Mouse (Mus musculus): ENCODE measurements around the gene Herc3. TPM values are rescaled to one million over a fixed set of nuclear protein-coding genes. Genes with fewer than 3 reads are reported as not detected.
A peak's percentile ranks its signal among the peaks of the same experiment; 100 is the strongest.
"Not testable (repeated sequence)": the region's sequence is repeated elsewhere in the genome, so short reads cannot be mapped to it uniquely, and the experiment has no call there.

Gene Herc3
- 100 to 1,000 TPM; 226 to 239 TPM for total RNA-seq (2021)
- long read RNA-seq, partial matches to known transcripts, result 7 of 31 reads
- long read RNA-seq, other reads (novel, unspliced or antisense), result 24 of 31 reads

DNA sequence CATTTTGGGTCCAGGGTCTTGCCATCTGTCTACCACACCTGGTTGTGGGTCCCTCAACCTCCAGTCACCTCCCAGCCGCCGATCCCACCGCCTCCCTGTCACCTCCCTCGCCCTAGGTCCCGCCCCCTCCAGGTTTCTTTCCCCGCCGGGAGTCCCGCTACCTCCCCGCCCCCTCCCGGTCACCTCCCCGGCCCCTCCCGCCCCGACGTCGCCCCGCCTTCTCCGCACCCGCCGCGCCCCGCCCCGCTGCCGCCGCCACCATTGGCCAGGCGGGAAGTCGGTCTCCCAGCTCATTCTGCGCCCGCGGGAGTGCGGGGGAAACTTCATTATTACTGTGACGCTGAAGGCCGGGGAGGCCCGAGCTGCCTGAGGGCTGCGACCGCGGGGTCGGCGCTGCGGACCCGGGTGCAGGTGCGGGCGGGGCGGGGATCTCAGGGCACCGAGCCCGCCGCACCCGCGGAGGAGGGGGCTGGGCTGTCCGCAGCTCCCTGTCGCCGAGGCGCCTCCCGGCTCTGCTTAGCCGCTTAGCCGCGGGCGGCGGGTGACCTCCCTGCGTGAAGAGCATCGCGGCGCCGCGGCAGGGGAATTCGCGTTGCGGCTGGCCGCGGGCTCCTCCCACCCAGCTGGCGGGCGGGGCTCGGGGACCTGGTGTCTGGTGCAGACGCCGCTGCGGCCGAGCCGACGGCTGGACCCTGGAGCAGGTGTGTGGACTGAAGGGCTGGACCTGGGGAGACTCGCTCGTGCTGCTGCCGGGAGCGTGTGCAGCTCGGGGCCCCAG, at the start of gene Herc3:
Herc3 (plus strand) TSS at position 234 of the 778 bp plus-strand sequence.
- peak; percentile 77 to 87 for DNase-seq (ENCODE audit: low spot score in 2 of 2)

DNA sequence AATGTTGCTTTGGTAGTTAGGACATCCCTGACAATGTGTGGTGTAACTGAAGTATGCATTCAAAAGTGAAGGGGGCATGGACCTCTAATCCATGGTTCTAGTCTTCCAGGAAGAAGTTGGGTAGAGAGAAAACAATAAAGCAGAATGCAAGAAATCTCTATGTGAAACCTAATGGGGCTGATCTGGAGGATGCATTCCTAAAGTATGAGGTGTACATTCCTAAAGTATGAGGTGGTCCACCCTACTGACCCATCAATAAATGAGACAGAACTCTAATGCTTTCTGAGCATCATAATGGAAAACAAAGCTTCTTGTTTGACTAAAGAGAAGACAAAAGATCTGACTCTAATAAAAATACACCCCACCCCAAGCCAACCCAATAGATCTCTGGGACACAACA, 29.9 kb upstream of the Herc3 start:
- DNase-seq (ENCODE audit: low spot score in 2 of 2), result no peak

DNA sequence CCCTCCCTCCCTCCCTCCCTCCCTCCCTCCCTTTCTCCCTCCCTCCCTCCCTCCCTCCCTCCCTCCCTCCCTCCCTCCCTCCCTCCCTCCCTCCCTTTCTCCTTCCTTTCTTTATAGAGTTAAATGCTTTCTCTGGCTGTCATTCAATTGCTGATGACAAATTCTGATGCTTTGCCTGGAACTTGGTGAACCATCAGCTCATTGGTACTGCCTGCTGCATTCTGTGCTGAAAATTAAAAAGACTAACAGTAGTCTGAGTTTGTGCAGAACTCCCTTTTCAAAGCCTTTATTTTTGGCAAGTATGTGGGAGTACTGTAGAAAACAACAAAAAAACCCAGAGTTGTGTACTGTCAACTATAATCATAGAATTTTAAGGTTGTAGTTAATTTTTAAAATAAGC, 16.9 kb upstream of the Herc3 start:
- DNase-seq (ENCODE audit: low spot score in 2 of 2), result no peak

DNA sequence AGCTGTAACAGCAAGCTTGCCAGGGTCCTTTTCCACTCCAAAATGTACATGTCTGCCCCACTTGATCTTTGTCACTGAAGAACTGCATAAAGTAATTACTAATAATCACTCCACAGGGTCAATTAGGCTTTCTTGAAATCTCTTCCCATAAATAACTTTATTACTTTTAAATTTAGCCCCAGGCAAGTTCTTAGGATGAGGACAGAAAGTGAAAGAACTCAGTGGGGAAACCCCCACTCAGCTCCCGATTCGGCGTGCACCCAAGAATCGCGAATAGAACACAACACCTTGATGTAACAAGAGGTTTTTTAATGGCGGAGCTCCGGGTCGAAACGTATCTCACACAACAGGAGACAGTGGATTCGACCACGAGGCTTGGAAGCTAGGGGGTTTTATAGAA, 14.2 kb upstream of the Herc3 start:
- not testable (repeated sequence) for DNase-seq (ENCODE audit: low spot score in 2 of 2)

DNA sequence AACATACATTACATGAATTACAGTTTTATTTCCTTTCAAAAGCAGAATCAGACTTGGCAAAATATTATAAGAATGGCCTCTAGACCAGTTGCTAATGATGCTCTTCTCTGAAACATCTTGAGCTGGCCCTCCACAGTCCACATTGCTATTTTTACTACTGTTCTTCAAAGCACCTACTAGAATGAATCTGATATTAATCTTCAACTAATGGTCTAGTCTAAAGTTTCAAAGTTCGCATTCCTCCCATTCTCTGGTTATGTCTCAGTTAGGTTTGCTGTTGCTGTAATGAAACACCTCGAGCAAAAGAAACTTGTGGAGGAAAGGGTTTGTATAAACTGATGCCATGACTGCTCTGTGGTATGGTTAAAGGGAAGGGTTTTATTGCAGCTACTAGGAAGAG, 5.6 kb upstream of the Herc3 start:
- DNase-seq (ENCODE audit: low spot score in 2 of 2), result no peak

DNA sequence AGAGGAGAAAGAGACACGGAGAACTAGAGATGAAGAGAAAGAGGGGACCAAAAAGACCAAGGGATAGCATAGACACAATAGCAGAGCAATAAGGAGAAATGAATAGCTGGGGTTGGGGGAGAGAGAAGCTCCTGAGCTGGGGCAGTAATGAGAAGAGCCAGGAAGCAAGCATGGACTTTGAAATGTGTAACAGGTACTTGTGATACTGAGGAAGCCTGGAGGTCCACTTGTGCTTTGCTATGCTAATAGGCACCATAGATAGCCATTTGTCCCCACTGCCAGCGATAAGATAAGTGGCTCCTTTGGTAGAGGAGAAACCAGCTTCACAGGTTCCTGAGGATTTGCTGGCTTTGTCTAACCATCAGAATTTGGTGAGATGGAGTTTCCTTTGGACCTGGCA, 5.2 kb upstream of the Herc3 start:
- DNase-seq (ENCODE audit: low spot score in 2 of 2), result no peak

DNA sequence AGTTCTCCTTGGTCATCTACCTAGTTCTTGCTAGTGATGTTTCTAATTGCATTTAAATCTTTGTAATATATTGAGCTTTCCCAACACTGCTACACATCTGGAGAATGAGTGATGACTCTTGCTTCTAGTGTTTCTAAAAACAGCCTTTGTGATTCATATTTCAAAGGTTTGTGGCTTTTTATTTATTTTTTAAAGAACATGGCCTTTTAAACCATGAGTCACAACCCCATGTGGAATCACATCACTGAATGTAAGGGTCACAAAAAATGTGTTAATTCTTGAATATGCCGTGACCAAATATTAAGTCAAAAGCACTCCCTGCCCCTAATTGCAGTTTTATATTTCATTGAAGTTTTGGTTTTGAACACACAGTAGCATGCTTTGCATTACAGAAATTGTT, 2.7 kb upstream of the Herc3 start:
- no peak for DNase-seq (ENCODE audit: low spot score in 2 of 2)

DNA sequence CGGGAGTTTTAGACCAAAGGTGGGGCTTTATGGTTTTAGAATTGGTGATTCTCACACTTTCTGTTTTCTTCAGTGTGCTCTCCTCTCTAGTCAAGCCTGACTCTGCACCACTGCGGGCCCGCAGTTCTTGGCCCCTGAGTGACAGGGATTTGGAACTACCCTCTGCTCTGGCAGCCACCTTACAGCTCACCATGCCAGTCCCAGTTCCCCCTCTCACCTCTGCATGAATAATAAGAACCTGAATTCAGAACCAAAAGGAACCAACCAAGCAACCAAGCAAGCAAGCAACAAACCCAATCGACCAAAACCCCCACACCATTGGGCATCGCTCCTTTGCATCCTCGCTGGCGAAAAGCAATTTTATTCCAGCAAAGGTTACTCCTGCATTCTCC, 429 bp upstream of the Herc3 start:
- DNase-seq (ENCODE audit: low spot score in 2 of 2), result no peak

DNA sequence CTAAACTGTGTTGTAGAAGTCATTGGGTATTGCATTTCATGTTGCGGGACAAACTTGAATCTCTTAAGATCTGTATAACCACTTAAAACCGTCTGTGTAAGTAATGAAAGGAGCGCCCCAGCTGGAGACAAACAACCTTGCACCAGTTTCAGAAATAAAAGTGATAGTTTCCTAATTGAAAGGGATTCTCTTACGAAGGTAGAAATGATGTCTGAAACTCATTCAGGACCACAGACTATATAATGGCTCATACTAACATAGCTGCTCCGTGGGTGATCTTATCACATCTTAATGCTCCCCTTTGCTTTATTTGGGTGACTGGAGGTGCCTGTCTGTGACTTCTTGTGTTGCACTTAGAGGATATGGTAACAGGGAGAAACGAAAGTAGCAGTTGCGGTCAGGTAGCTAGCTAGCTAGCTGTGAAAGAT, 1.3 kb downstream of the Herc3 start:
- no peak for DNase-seq (ENCODE audit: low spot score in 2 of 2)

DNA sequence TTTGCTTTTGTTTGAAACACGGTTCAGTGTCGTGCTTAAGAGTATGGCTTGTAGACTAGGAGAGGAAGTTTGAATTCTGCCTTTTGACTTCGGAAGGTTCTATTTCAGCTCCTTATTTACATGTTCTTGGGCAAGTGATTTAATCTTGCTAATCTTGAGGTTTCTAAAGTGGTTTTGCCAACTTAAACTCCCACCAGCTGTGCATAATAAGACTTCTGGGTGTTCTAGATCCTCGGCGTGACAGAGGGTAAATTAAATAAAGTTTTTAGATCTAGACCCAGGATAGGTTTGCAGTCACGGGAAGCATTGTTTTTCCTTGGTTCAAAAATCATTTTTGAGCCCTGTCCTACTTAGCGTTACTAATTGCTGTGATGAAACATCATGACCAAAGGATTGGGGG, 3.2 kb downstream of the Herc3 start:
- DNase-seq (ENCODE audit: low spot score in 2 of 2), result no peak

DNA sequence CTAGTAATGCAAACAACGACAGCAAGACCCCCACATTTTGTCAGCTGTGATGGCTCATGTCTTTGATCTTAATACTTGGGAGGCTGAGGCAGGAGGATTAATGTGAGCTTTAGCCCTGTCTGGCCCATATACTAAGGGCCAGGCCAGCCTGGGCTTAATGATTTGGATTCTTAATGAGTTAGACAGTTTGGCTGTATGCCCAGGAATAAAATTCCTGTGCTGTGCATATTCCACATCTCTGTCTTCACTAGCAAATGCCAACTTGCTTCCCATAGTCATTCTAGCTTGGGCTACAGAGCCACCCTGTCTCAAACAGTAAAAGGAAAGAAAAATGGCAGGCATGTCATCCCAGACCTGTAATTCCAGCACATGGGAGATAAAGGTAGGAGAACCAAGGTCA, 4.3 kb downstream of the Herc3 start:
- no peak for DNase-seq (ENCODE audit: low spot score in 2 of 2)

DNA sequence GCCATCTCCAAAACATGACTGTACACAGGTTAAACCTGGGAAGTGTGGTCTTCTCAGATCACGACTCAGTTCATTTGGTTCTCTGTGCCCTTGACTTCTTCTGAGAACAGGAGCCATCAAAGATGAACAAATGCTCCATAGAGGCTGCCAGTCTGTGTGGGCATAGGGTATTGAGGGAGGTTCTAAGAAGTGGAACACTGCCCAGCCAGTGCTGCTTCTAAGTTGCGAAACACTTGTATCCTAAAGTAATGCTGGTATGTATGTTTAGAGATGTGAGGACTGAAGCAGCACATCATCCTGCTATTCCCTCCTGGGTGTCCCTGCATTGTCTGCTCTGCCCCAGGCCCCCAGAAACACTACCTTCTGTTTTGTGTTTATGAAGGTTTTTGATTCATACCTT, 5.2 kb downstream of the Herc3 start:
- DNase-seq (ENCODE audit: low spot score in 2 of 2), result peak in 1 of 2 experiments; percentile 7

DNA sequence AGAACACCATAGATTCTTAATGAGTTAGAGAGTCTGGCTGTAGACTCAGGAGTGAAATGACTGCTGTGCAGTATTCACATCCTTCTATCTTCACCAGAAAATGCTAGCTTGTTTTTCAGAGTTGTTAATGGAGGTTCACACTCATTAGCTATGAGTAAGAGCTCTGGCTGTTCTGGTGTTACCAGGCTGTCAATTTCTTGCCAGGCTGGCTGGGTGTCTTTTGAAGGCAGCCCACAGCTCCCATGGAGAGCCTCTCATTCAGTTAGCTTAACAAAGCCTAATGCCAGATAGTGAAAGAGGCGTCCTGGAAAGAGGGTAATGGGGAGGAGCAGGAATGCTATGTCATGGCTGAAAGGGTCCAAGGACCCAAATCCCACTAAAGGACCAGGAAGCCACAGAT, 6.7 kb downstream of the Herc3 start:
- DNase-seq (ENCODE audit: low spot score in 2 of 2), result peak; percentile 51 to 55

DNA sequence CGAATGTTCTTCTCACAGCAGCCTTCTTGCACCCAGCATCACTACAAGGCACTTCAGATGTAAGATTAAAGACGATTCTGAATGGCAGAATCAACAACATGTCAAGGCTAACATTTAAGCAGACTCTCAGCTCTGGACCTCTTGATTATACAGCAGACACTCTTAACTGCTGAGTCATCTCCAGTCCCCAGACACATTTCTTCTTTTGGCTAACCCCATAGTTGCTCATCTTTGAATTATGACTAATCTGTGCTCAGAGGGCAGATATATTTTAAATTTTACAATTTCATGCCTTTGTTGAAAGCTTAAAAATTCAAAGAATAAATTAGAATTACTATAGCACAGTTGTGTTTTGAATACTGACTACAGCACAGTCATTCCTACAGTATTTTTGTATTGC, 9.9 kb downstream of the Herc3 start:
- peak in 1 of 2 experiments; percentile 1 for DNase-seq (ENCODE audit: low spot score in 2 of 2)

DNA sequence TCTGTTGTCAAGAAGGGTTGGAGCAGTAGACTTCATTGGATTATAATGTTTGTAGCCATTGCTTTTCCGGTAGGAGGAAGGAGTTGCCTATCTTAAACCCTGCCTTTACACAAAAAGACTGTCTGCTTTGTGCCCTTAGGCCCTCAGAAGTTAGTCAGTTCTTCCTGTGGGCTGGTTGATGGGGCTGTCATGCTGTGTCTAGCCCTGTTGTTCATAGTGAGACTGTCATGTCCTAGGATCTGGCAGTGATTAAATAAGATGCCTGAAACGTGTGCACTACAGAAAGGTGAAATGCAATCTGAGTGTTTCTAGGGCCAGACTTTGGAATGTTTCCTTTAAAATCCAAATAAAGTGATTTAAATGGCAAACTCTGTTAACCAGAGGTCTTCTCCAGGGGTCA, 10.9 kb downstream of the Herc3 start:
- DNase-seq (ENCODE audit: low spot score in 2 of 2), result peak in 1 of 2 experiments; percentile 3

DNA sequence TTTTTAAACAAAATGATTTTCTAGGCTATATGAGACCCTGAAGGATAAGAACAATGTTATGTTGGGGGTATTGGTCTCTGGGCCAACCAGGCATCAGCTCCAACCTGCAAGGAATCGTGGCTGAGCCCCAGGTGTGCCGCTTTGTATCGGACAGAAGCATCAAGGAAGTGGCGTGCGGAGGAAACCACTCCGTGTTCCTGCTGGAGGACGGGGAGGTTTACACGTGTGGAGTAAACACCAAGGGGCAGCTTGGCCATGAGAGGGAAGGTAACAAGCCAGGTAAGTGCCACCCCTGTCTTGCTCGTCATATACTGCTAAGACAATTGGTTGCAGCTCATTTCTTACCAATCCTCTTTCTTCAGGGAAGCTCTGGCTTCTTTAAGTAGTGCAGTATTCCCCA, 12.3 kb downstream of the Herc3 start:
- no peak for DNase-seq (ENCODE audit: low spot score in 2 of 2)

DNA sequence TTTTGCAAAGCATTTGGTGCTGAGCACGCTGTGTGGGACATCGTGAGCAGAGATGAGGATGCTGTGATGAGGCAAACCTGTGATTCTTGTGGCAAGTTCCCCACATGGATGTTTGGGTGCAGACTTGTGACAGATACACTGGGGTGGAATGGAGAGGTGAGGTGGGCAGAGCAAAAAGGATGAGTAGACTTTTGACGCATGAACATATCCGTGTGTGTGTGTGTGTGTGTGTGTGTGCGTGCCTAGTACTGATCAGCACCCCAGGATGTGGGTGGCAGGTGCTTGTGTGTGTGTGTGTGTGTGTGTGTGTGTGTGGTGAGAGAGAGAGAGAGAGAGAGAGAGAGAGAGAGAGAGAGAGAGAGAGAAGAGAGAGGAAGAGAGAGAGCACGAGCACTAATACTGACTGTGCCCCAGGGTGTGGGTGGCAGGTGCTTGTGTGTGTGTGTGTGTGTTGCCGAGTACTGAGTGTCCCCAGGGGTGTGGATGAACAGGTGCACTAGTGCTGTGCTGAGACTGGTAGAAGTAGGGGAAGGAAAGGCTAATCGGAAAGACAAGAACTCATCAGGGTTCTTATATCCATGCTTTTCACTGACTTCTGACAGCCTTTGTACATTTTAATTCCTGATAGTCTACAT, 13.0 kb downstream of the Herc3 start:
- no peak for DNase-seq (ENCODE audit: low spot score in 2 of 2)

DNA sequence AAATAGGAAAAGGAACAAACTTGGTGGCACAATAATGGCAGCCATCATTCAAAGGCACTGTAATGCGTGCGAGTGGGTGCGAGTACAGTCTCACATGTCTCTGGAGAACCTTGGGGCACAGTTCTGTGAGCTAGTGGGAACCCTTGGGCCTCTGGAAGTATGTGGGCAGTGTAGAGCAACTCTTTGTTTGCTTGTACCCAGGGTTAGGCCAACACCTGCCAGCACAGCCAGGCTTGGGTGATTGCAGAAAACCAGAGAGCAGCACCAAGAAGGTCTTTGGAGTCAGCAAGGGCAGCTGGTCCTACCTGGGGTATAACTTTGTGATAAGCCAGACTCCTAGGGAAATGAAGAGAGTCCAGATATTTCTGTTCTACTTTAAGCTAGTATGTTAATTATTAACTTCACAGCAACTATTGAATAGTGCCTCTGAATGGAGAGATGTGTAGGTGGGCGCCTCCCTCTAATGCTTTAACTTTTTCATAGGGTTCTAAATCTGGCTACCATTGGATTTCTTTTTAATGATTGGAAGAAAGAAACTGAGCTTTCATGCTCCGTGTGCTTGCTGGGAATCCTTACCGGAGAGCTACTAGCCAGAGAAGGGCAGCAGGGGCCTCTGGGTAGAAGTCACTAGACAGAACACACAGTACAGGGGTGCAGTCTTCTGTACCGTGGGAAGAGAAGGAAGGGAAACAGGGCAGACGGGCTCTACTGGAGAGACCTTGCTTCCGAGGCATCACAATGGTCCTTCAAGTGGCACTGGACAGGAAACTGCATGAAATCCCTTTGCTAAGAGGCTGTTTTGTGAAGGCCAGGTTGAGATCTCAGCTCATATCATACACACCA, 15.8 kb downstream of the Herc3 start:
- DNase-seq (ENCODE audit: low spot score in 2 of 2), result no peak

DNA sequence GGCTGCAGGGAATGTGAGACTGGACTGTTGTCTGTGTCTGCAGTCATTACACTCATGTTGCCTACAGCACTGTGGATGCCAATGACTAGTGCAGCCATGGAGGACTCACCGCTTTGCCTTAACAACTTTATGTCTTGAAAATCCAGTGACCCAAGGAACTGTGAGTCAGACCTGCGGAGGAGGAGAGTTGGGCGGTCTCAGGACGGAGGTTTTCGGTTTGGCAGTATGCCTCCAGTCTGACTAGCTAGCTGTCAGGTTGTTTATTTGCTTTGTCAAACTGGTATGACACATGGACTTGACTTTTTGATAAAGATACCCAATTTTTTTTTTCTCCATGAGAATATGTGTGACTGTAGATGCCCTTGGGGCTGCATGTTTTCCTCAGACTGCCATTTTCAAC, 16.6 kb downstream of the Herc3 start:
- no peak for DNase-seq (ENCODE audit: low spot score in 2 of 2)

DNA sequence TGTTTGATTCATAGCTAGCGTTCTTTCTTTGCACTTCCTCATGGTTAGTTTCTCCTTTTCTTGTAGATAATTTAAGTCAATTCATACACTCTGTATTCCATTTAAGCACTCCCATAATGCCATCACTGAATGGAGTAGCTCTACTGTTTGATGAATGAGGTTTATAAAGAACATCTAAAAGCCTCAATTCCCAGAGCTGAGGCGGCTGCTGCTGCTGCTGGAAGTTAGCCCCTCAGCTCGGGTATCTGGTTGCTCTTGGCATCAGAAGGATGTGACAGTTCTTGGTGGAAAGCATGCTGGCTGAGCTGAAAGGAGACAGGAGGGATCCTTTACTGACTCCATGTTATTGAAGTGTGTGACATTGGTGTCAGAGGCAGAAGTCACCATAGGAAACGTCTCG, 18.1 kb downstream of the Herc3 start:
- DNase-seq (ENCODE audit: low spot score in 2 of 2), result no peak

DNA sequence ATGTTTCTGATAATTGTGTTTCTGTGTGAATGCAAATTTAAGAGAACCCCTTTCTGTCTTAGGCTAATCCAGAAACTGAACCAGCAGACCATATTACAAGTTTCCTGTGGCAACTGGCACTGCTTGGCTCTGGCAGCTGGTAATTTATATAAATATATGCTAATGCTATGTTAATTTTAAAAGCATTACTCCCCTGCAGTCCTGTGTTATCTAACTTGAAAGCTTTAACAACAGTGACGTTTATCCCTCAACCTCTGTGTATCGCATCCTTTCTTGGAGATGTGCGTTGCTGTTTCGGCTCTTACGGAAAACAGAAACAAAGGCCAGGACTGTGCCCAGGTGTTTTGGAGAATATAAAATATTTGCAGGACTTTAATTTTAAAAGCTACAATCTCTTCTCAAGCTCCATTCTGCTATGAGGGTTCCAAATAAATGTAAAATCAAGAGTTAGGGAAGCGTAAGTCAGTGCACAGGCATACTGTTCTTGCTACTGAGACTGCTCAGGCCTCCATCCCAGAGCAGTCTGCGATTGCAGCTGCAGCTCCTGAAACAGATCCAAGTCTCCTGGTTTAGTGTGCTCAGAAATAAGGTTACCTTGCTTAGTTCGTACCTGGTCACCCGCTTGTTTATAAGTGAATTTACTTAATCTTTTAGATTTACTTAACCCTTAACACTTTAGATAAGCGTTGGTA, 24.6 kb downstream of the Herc3 start:
- no peak for DNase-seq (ENCODE audit: low spot score in 2 of 2)
